Mouse (Mus musculus): ENCODE results near the gene Sbk3. TPM values are rescaled to one million over a fixed set of nuclear protein-coding genes. Genes with fewer than 3 reads are reported as not detected.
"Not testable (repeated sequence)": the region's sequence is repeated elsewhere in the genome, so short reads cannot be mapped to it uniquely, and the experiment has no call there.

Sbk3 gene
- total RNA-seq, 1 experiment = not detected

GRCm38 (mm10) chr7:5015118-5016001 is 44.4 kb upstream of the Sbk3 start, which contains the start of gene Gm44973:
Gene Gm44973 (plus strand): TSS chr7:5015496.
- peak; percentile 67 for TF ChIP-seq MAFK (IDR thresholded peaks at IDR 0.05; ENCODE audit: insufficient read depth, low read depth, low read length)
- TF ChIP-seq ZC3H11A (IDR thresholded peaks at IDR 0.05; ENCODE audit: borderline replicate concordance, low read depth, low read length) = no peak
- peak; percentile 89 for DNase-seq (ENCODE audit: low read depth, low spot score)
- Histone ChIP-seq H3K4me1 (ENCODE audit: control insufficient read depth in 2 of 2, insufficient read depth in 2 of 2, low read length in 2 of 2, poor library complexity in 1 of 2) (peaks cover 7 to 24% of the 10 kb centered on the region in 2 experiments; a peak in 3 of 4 replicates), H3K27ac (ENCODE audit: insufficient read depth, low read depth, low read length, poor library complexity, severe bottlenecking) (peak within 1 kb of the TSS; percentile 100), H3K36me3 (ENCODE audit: control insufficient read depth, insufficient read depth, low read length, poor library complexity, severe bottlenecking) (peaks cover 22% of the 10 kb centered on the region), H3K9me3 (ENCODE audit: control insufficient read depth, insufficient read depth, low read depth, low read length) (no peaks in the 10 kb centered on the region), H3K9ac (ENCODE audit: insufficient read depth, low read depth, low read length, poor library complexity, severe bottlenecking) (peak within 1 kb of the TSS; percentile 100), H3K4me3 (ENCODE audit: insufficient read depth in 1 of 2, low read depth in 1 of 2, low read length in 2 of 2, poor library complexity in 1 of 2, severe bottlenecking in 1 of 2) (peak within 1 kb of the TSS; percentile 95 to 98)
- in situ Hi-C loops (cut with MboI; ENCODE audit: low sequenced_read_pairs in 2 of 2, unreplicated experiment in 2 of 2) = no loop called here

GRCm38 (mm10) chr7:5014251-5015117 is 43.5 kb upstream of the Sbk3 start, which contains the start of the genes Zfp524 and Fiz1:
Gene Zfp524 (plus strand): TSS chr7:5014415.
Gene Fiz1 (minus strand): TSS chr7:5014697.
- Histone ChIP-seq H3K9ac (ENCODE audit: insufficient read depth, low read depth, low read length, poor library complexity, severe bottlenecking) (peak within 1 kb of the TSS; percentile 100), H3K36me3 (ENCODE audit: control insufficient read depth, insufficient read depth, low read length, poor library complexity, severe bottlenecking) (peaks cover 27% of the 10 kb centered on the region), H3K4me1 (ENCODE audit: control insufficient read depth in 2 of 2, insufficient read depth in 2 of 2, low read length in 2 of 2, poor library complexity in 1 of 2) (peaks cover 6 to 24% of the 10 kb centered on the region in 2 experiments; a peak in 3 of 4 replicates), H3K9me3 (ENCODE audit: control insufficient read depth, insufficient read depth, low read depth, low read length) (no peaks in the 10 kb centered on the region), H3K27ac (ENCODE audit: insufficient read depth, low read depth, low read length, poor library complexity, severe bottlenecking) (peak within 1 kb of the TSS; percentile 100), H3K4me3 (ENCODE audit: insufficient read depth in 1 of 2, low read depth in 1 of 2, low read length in 2 of 2, poor library complexity in 1 of 2, severe bottlenecking in 1 of 2) (peak within 1 kb of the TSS; percentile 95 to 98)
- TF ChIP-seq HCFC1 (IDR thresholded peaks at IDR 0.05; ENCODE audit: borderline replicate concordance, insufficient read depth, low read length) = peak; percentile 82; the same call in 1 of the 2 replicates
- TF ChIP-seq CHD2 (IDR thresholded peaks at IDR 0.05; ENCODE audit: low read depth, low read length) = no peak
- in situ Hi-C loops (cut with MboI; ENCODE audit: low sequenced_read_pairs in 2 of 2, unreplicated experiment in 2 of 2) = no loop called here
- DNase-seq (ENCODE audit: low read depth, low spot score) = peak; percentile 98

- no peak for DNase-seq (ENCODE audit: low read depth, low spot score)
- H3K36me3 ChIP-seq (ENCODE audit: control insufficient read depth, insufficient read depth, low read length, poor library complexity, severe bottlenecking) = peaks cover 40% of the 10 kb centered on the region
These were observed 41.9 kb upstream of the Sbk3 start for GRCm38 (mm10) chr7:5012681-5013513.

DNA sequence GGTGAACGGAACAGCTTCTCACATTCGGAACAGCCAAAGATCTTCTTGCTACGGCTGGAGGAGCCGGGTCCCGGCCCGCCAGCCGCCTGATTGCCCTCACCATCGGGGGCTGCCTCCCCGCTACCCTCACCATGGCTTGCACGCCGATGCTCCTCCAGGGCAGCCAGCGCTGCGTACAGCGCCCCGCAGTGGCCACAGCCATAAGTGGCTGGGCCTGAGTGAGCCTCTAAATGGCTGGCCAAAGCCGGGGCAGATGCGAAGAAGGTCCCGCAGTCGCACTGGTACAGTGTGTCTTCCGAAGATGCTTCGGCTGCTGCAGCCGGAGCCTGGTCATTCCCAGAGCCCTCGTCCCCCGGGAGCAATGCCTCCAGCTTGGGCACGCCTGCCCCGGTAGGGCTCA is 37.3 kb upstream of the Sbk3 start:
- no peaks in the 10 kb centered on the region for H3K9me3 ChIP-seq (ENCODE audit: control insufficient read depth, insufficient read depth, low read depth, low read length)
- peaks cover 49% of the 10 kb centered on the region for H3K36me3 ChIP-seq (ENCODE audit: control insufficient read depth, insufficient read depth, low read length, poor library complexity, severe bottlenecking)
- H3K4me3 ChIP-seq (ENCODE audit: insufficient read depth in 1 of 2, low read depth in 1 of 2, low read length in 2 of 2, poor library complexity in 1 of 2, severe bottlenecking in 1 of 2) = peak overlapping the region; percentile 58 to 60
- peak overlapping the region; percentile 27; the same call in 1 of the 2 replicates for H3K9ac ChIP-seq (ENCODE audit: insufficient read depth, low read depth, low read length, poor library complexity, severe bottlenecking)
- no peak overlapping the region for H3K27ac ChIP-seq (ENCODE audit: insufficient read depth, low read depth, low read length, poor library complexity, severe bottlenecking)
- DNase-seq (ENCODE audit: low read depth, low spot score) = no peak
- H3K4me1 ChIP-seq (ENCODE audit: control insufficient read depth in 2 of 2, insufficient read depth in 2 of 2, low read length in 2 of 2, poor library complexity in 1 of 2) = peaks cover under 1 to 15% of the 10 kb centered on the region in 2 experiments; a peak in 1 of 4 replicates
- in situ Hi-C loops (cut with MboI; ENCODE audit: low sequenced_read_pairs in 2 of 2, unreplicated experiment in 2 of 2) = no loop called here
- no peak for TF ChIP-seq ZNF384 (IDR thresholded peaks at IDR 0.05; ENCODE audit: low read depth, low read length)
- TF ChIP-seq HCFC1 (IDR thresholded peaks at IDR 0.05; ENCODE audit: borderline replicate concordance, insufficient read depth, low read length) = no peak
- TF ChIP-seq MAFK (IDR thresholded peaks at IDR 0.05; ENCODE audit: insufficient read depth, low read depth, low read length) = no peak
- no peak for TF ChIP-seq CHD2 (IDR thresholded peaks at IDR 0.05; ENCODE audit: low read depth, low read length)
- TF ChIP-seq ZC3H11A (IDR thresholded peaks at IDR 0.05; ENCODE audit: borderline replicate concordance, low read depth, low read length) = no peak

More at GRCm38 (mm10) chr7:5012681-5013513, 41.9 kb upstream of the Sbk3 start:
- H3K9ac ChIP-seq (ENCODE audit: insufficient read depth, low read depth, low read length, poor library complexity, severe bottlenecking) = peak overlapping the region; percentile 82
- no peaks in the 10 kb centered on the region for H3K9me3 ChIP-seq (ENCODE audit: control insufficient read depth, insufficient read depth, low read depth, low read length)
- peaks cover 3 to 18% of the 10 kb centered on the region in 2 experiments; a peak in 2 of 4 replicates for H3K4me1 ChIP-seq (ENCODE audit: control insufficient read depth in 2 of 2, insufficient read depth in 2 of 2, low read length in 2 of 2, poor library complexity in 1 of 2)
- H3K27ac ChIP-seq (ENCODE audit: insufficient read depth, low read depth, low read length, poor library complexity, severe bottlenecking) = peak overlapping the region; percentile 100
- in situ Hi-C loops (cut with MboI; ENCODE audit: low sequenced_read_pairs in 2 of 2, unreplicated experiment in 2 of 2) = no loop called here
- TF ChIP-seq ZNF384 (IDR thresholded peaks at IDR 0.05; ENCODE audit: low read depth, low read length) (no peak), HCFC1 (IDR thresholded peaks at IDR 0.05; ENCODE audit: borderline replicate concordance, insufficient read depth, low read length) (no peak; the same call in 1 of the 2 replicates), ZC3H11A (IDR thresholded peaks at IDR 0.05; ENCODE audit: borderline replicate concordance, low read depth, low read length) (no peak), CHD2 (IDR thresholded peaks at IDR 0.05; ENCODE audit: low read depth, low read length) (no peak), MAFK (IDR thresholded peaks at IDR 0.05; ENCODE audit: insufficient read depth, low read depth, low read length) (no peak)
- H3K4me3 ChIP-seq (ENCODE audit: insufficient read depth in 1 of 2, low read depth in 1 of 2, low read length in 2 of 2, poor library complexity in 1 of 2, severe bottlenecking in 1 of 2) = peak overlapping the region; percentile 95 to 98

- H3K4me3 ChIP-seq (ENCODE audit: insufficient read depth in 1 of 2, low read depth in 1 of 2, low read length in 2 of 2, poor library complexity in 1 of 2, severe bottlenecking in 1 of 2); H3K36me3 ChIP-seq (ENCODE audit: control insufficient read depth, insufficient read depth, low read length, poor library complexity, severe bottlenecking); H3K27ac ChIP-seq (ENCODE audit: insufficient read depth, low read depth, low read length, poor library complexity, severe bottlenecking); H3K9ac ChIP-seq (ENCODE audit: insufficient read depth, low read depth, low read length, poor library complexity, severe bottlenecking); H3K9me3 ChIP-seq (ENCODE audit: control insufficient read depth, insufficient read depth, low read depth, low read length); DNase-seq (ENCODE audit: low read depth, low spot score); in situ Hi-C loops (cut with MboI; ENCODE audit: low sequenced_read_pairs in 2 of 2, unreplicated experiment in 2 of 2); H3K4me1 ChIP-seq (ENCODE audit: control insufficient read depth in 2 of 2, insufficient read depth in 2 of 2, low read length in 2 of 2, poor library complexity in 1 of 2): not testable (repeated sequence)
These were observed 31.9 kb upstream of the Sbk3 start for GRCm38 (mm10) chr7:5002876-5003275.

All from ES-E14 (cell line).